Mouse (Mus musculus) forebrain, embryonic 11.5 days (tissue): Measurements from ENCODE around the gene Arhgef7. TPM values are rescaled to one million over a fixed set of nuclear protein-coding genes. Genes with fewer than 3 reads are reported as not detected.

Experiments used
- ATAC-seq: fragments of 200-750 bp; cut with Nextera tagmentation; replicated peaks from 2 replicates; pipeline ENCODE4 v1.8.0; 2017; ENCODE audit warnings: moderate TSS enrichment; ENCODE audit not compliant: low FRiP score
- DNase-seq: peaks from one replicate; pipeline ENCODE4 v3.0.0-alpha.2; 2017; ENCODE audit warnings: low spot score
- H3K27ac ChIP-seq: fragments of 300-500 bp; sonication (generic); 2 replicates; pipeline ENCODE4 v1.5.1; 2014; ENCODE audit warnings: low read depth, low read length
- H3K27me3 ChIP-seq: fragments of 300-500 bp; sonication (generic); 2 replicates; pipeline ENCODE4 v1.6.1; 2014; ENCODE audit warnings: mild to moderate bottlenecking, low read length, mixed read lengths; ENCODE audit not compliant: control insufficient read depth, insufficient read depth
- H3K36me3 ChIP-seq: fragments of 300-500 bp; sonication (generic); 2 replicates; pipeline ENCODE4 v1.6.1; 2014; ENCODE audit warnings: mild to moderate bottlenecking, low read length, moderate library complexity, mixed read lengths; ENCODE audit not compliant: control insufficient read depth, insufficient read depth
- H3K4me1 ChIP-seq: fragments of 300-500 bp; sonication (generic); replicated peaks from 2 replicates; pipeline ENCODE4 v1.6.1; 2014; ENCODE audit warnings: low read length, mixed read lengths; ENCODE audit not compliant: control insufficient read depth, insufficient read depth
- H3K4me2 ChIP-seq: fragments of 300-500 bp; sonication (generic); 2 replicates; pipeline ENCODE4 v1.6.1; 2014; ENCODE audit warnings: low read depth, mild to moderate bottlenecking, low read length, moderate library complexity, mixed read lengths; ENCODE audit not compliant: severe bottlenecking
- H3K4me3 ChIP-seq: fragments of 300-500 bp; sonication (generic); 2 replicates; pipeline ENCODE4 v1.5.1; 2014; ENCODE audit warnings: low read depth, low read length
- H3K9ac ChIP-seq: fragments of 300-500 bp; sonication (generic); 2 replicates; pipeline ENCODE4 v1.6.1; 2014; ENCODE audit warnings: low read length
- H3K9me3 ChIP-seq: fragments of 300-500 bp; sonication (generic); 2 replicates; pipeline ENCODE4 v1.6.1; 2016; ENCODE audit warnings: low read length, mixed read lengths; ENCODE audit not compliant: control insufficient read depth
- WGBS: fragments of 180-500 bp; shearing (Covaris S2); extraction: QIAGEN DNeasy Blood & Tissue Kit; methylation state at CpG from one replicate; pipeline ENCODE4 v1.1.7; 2014; 5-methylcytosine and 5-hydroxymethylcytosine counted together
- polyA plus RNA-seq: library from polyadenylated mRNA; unstranded; fragments of >200 nt; fragmentation: Nextera tagmentation; extraction: Ambion mirVana; gene quantifications from 2 replicates; pipeline ENCODE4 v1.2.1, GENCODE M21; 2014

Gene Arhgef7
- polyA plus RNA-seq, 1 experiment from 2014 or later = 81.9 TPM

GRCm38 (mm10) chr8:11834200-11834599 lies 106.7 kb downstream of the Arhgef7 start:
- Histone ChIP-seq H3K9ac (no peak overlapping the region), H3K9me3 (no peaks in the 10 kb centered on the region)
- no peak for DNase-seq

GRCm38 (mm10) chr8:11834691-11835090 lies 107.2 kb downstream of the Arhgef7 start:
- ATAC-seq (no peak), DNase-seq (no peak)
- WGBS = 91% methylated on average over 16 of the region's 16 CpGs
- no peak overlapping the region for H3K4me2 ChIP-seq
- H3K36me3 ChIP-seq = peaks cover 4% of the 10 kb centered on the region
- no peak overlapping the region for H3K9ac ChIP-seq
- H3K4me3 ChIP-seq = no peak overlapping the region
- H3K27me3 ChIP-seq = no peaks in the 10 kb centered on the region
- no peaks in the 10 kb centered on the region for H3K9me3 ChIP-seq
- 0 out of 2 replicates have a peak, but pooled peaks cover 2% of the 10 kb centered on the region for H3K4me1 ChIP-seq
- H3K27ac ChIP-seq = no peak overlapping the region

More at GRCm38 (mm10) chr8:11834200-11834599, 106.7 kb downstream of the Arhgef7 start:
- Histone ChIP-seq H3K36me3 (peaks cover 4% of the 10 kb centered on the region), H3K27me3 (no peaks in the 10 kb centered on the region), H3K4me2 (no peak overlapping the region), H3K4me3 (no peak overlapping the region), H3K4me1 (0 out of 2 replicates have a peak, but pooled peaks cover 2% of the 10 kb centered on the region), H3K27ac (no peak overlapping the region)
- ATAC-seq = no peak
- WGBS = 89% methylated on average over 5 of the region's 5 CpGs

GRCm38 (mm10) chr8:11840174-11840573 lies 112.7 kb downstream of the Arhgef7 start, which contains the start of gene Tex29:
Gene Tex29, plus strand, starts transcription at chr8:11840474.
- H3K9ac ChIP-seq = no peak within 1 kb of the TSS
- no peak for DNase-seq
- no peaks in the 10 kb centered on the region for H3K36me3 ChIP-seq
- no peaks in the 10 kb centered on the region for H3K9me3 ChIP-seq
- H3K4me2 ChIP-seq = no peak within 1 kb of the TSS
- no peak within 1 kb of the TSS for H3K4me3 ChIP-seq
- no peaks in the 10 kb centered on the region for H3K27me3 ChIP-seq
- peaks cover 5% of the 10 kb centered on the region; the same call in 1 of the 2 replicates for H3K4me1 ChIP-seq
- no peak within 1 kb of the TSS for H3K27ac ChIP-seq
- WGBS = 88% methylated on average over 5 of the region's 5 CpGs
- no peak for ATAC-seq

- ATAC-seq (no peak), DNase-seq (no peak)
- Histone ChIP-seq H3K4me2 (no peak overlapping the region), H3K9me3 (no peaks in the 10 kb centered on the region), H3K4me3 (no peak overlapping the region), H3K36me3 (no peaks in the 10 kb centered on the region), H3K27me3 (no peaks in the 10 kb centered on the region), H3K9ac (peak overlapping the region; percentile 20; the same call in 1 of the 2 replicates), H3K27ac (no peak overlapping the region), H3K4me1 (peaks cover 5% of the 10 kb centered on the region; the same call in 1 of the 2 replicates)
- 48% methylated on average over 8 of the region's 8 CpGs for WGBS
Observed at GRCm38 (mm10) chr8:11841571-11841970, 114.0 kb downstream of the Arhgef7 start.

- 88% methylated on average over 8 of the region's 8 CpGs for WGBS
- Histone ChIP-seq H3K4me2 (no peak overlapping the region), H3K9me3 (no peaks in the 10 kb centered on the region), H3K36me3 (no peaks in the 10 kb centered on the region), H3K27me3 (no peaks in the 10 kb centered on the region), H3K9ac (no peak overlapping the region), H3K4me3 (no peak overlapping the region), H3K27ac (no peak overlapping the region), H3K4me1 (peaks cover 5% of the 10 kb centered on the region; the same call in 1 of the 2 replicates)
- DNase-seq (no peak), ATAC-seq (no peak)
Observed at GRCm38 (mm10) chr8:11842757-11843156, 115.2 kb downstream of the Arhgef7 start.

GRCm38 (mm10) chr8:11843677-11844315 lies 116.3 kb downstream of the Arhgef7 start:
- 83% methylated on average over 13 of the region's 13 CpGs for WGBS
- no peaks in the 10 kb centered on the region for H3K36me3 ChIP-seq
- H3K4me1 ChIP-seq = peaks cover 5% of the 10 kb centered on the region; the same call in 1 of the 2 replicates
- no peak for DNase-seq
- no peak overlapping the region for H3K27ac ChIP-seq
- H3K27me3 ChIP-seq = no peaks in the 10 kb centered on the region
- ATAC-seq = no peak
- H3K9me3 ChIP-seq = no peaks in the 10 kb centered on the region
- no peak overlapping the region for H3K4me2 ChIP-seq
- no peak overlapping the region for H3K9ac ChIP-seq
- no peak overlapping the region for H3K4me3 ChIP-seq

GRCm38 (mm10) chr8:11844316-11844685 lies 116.8 kb downstream of the Arhgef7 start:
- DNase-seq = no peak

GRCm38 (mm10) chr8:11846807-11847206 lies 119.3 kb downstream of the Arhgef7 start:
- Histone ChIP-seq H3K27ac (no peak overlapping the region), H3K4me2 (no peak overlapping the region), H3K4me3 (no peak overlapping the region), H3K36me3 (no peaks in the 10 kb centered on the region), H3K9me3 (no peaks in the 10 kb centered on the region), H3K4me1 (0 out of 2 replicates have a peak, but pooled peaks cover under 1% of the 10 kb centered on the region), H3K27me3 (no peaks in the 10 kb centered on the region), H3K9ac (no peak overlapping the region)
- ATAC-seq (no peak), DNase-seq (no peak)
- WGBS = 91% methylated on average over 6 of the region's 6 CpGs

More at GRCm38 (mm10) chr8:11844316-11844685, 116.8 kb downstream of the Arhgef7 start:
- ATAC-seq = no peak
- WGBS = 90% methylated on average over 7 of the region's 7 CpGs
- no peaks in the 10 kb centered on the region for H3K27me3 ChIP-seq
- H3K4me3 ChIP-seq = no peak overlapping the region
- no peaks in the 10 kb centered on the region for H3K9me3 ChIP-seq
- no peak overlapping the region for H3K27ac ChIP-seq
- no peak overlapping the region for H3K9ac ChIP-seq
- H3K4me1 ChIP-seq = peaks cover 5% of the 10 kb centered on the region; the same call in 1 of the 2 replicates
- no peaks in the 10 kb centered on the region for H3K36me3 ChIP-seq
- no peak overlapping the region for H3K4me2 ChIP-seq

GRCm38 (mm10) chr8:11867832-11868231 lies 140.3 kb downstream of the Arhgef7 start:
- ATAC-seq (no peak), DNase-seq (no peak)
- no peaks in the 10 kb centered on the region for H3K9me3 ChIP-seq
- H3K4me2 ChIP-seq = no peak overlapping the region
- H3K27ac ChIP-seq = no peak overlapping the region
- no peaks in the 10 kb centered on the region for H3K36me3 ChIP-seq
- no peaks in the 10 kb centered on the region for H3K4me1 ChIP-seq
- H3K9ac ChIP-seq = no peak overlapping the region
- no peaks in the 10 kb centered on the region for H3K27me3 ChIP-seq
- H3K4me3 ChIP-seq = no peak overlapping the region
